Mouse (Mus musculus): Measurements from ENCODE around the gene Gm45717.

Gene Gm45717

DNA sequence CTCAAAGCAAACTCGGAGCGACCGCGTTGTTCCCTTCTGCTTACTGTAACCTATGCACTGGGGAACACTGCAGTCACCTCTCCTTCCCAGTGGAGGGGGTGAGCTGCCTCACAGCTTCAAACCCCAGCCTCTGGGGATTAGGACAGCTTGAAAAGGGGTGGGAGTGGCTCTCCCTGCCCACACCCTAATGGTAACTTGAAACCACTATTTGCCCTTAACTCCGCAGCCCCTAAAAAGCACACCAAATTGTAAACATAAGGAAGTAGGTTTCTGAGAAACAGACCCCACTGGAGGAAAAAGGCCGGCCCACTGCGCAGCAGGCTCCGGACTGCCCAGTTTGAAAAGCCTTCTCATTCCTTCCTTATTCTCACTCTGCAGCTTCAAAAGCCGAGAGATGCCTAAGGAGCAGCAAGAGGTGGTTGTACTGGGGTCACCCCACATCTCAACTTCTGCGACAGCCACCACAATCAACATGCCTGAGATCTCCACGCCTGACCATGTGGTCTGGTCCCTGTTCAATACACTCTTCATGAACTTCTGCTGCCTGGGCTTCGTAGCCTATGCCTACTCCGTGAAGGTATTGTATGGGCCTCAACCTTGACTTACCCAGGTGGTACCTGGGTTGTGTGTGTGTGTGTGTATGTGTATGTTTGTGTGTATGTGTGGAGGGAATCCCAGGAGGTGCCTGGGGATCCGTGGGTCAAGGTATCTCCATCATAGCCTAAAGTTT is 12.3 kb upstream of the Gm45717 start:
- no peak for DNase-seq

DNA sequence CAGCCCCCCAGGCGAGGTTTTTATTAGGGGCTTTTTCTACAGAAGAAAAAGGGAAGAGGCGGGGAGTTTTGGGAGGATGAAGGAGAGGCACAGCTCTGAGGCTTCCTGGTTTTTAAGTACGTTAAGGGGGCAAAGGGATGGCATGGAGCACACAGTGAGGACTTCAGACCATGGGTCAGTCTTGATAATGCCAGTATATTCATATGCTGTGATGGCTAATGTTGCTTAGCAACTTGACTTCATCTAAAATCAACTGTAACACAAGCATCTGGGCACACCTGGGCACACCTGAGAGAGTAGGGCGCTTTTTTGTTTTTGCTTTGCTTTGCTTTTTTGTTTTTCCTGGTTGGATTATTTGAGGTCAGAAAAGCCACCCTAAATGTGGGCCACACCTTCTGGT is 11.2 kb upstream of the Gm45717 start, which contains the start of gene Ifitm1:
Gene Ifitm1 (plus strand): TSS at position 301 of the 400 bp plus-strand sequence.
- no peak for DNase-seq

DNA sequence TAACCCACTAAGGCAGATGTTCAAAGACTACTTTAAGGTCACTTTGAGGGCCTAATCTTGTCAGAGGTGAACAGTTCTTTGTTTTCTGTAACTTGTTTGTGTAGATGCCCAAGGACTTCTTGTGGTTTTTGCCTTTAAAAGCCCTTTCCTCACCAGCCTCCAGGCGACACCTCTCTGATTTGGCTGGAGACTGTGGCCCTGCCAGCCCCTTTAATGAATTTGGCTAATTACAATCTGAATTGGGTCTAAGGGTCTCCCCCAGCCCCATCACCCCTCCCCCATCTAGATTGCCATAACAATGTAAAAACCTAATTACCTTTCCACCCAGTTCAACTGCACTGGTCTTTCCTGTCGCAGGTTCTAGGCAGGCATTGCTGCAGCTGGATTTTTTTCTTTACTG is 7.0 kb upstream of the Gm45717 start:
- DNase-seq, result no peak

DNA sequence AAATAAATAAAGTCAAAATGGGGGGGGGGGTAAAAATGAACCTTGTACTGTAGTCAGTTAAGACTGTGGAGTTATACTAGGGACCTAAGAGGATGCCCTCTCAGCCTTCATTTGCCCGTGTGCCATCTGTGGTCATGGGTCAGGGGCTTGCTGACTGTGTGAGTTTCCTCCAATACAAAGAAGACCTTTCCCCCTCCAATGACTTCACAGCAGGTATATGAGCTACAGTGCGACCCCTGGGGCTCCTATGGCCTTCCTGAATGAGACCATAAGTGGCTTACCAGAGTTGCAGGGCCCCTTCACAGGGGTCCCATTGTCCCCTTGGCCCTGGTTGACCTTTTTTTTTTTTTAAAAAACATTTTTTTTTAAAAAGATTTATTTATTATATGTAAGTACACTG is 5.7 kb upstream of the Gm45717 start:
- DNase-seq, result no peak

DNA sequence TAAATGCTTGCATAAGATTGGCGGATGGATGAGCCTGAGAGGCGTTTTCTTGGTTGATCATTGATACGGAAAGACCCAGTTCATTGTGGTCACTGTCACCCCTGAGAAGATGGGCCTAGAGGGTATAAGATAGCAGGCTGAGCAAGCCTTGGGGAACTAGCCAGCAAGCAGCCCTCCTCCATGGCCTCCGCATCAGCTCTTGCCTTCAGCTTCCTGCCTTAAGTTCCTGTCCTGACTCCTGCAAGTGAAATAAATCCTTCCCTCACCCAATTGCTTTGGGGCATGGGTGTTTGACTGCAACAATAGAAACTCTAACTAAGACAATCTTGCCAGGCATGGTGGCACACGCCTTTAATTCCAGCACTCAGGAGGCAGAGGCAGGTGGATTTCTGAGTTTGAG is 4.3 kb upstream of the Gm45717 start:
- no peak for DNase-seq

DNA sequence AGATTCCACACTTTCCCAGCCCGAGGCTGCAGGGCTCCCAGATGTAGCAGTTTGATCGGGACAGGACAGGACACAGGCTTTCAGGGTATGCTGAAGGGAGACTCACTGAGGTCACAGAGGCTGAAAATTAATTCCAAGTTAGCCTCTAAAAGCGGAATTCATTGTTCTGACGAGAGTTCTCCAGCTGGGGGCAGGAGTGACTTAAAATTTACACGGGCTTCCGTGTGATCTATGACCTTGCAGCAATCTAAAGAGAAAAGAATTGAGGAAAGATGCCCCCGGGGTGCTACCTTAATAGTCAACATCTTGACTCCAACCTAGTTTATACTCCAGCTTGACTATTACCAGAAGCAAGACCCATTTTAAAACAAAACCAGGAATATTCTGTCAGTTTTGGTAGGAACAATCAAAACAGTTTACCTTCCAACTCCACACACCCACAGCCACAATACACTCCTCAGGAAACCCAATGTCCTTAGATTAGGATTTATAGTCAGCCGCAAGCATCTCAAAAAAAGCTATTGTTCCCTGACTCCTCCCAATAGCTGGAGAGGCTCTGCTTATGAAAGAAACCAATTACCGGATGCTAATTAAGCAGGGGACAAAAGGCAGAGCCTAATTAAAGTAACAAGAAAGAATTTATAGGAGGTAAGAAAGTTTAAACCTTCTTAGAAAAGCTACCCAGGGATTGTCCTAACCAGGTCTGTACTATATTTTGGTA is 3.6 kb upstream of the Gm45717 start:
- DNase-seq, result peak; percentile 34

DNA sequence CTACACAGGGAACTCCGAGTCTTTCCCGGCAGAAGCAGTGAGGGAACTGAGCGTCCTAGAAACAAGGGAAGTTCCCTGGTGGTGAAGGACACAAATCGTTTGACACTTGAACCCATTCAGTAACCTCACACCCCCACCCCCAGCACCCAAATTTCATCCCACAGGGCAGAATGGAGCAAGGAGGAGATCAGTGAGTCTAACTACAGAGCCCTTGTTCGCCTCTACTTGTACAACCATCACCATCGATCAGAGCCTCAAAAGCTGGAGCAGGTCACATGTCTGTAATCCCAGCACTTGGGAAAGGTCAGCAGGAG is 776 bp upstream of the Gm45717 start:
- DNase-seq, result no peak

DNA sequence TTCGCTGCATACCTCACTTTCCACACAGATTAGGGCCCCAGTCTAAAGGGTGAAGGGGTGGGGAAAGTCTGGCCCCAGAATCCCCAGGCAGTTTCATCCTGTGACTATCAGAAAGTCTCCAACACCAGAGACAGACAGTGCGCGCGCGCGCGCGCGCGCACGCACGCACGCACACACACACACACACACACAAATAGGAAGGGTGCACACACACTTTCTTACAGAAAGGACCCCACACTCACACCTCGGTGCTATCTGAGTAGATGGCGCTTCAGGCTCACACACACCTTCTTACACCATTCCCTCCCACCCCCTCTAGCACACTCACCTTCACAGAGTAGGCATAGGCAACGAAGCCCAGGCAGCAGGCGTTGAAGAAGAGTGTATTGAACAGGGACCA is 395 bp downstream of the Gm45717 start:
- DNase-seq, result no peak

DNA sequence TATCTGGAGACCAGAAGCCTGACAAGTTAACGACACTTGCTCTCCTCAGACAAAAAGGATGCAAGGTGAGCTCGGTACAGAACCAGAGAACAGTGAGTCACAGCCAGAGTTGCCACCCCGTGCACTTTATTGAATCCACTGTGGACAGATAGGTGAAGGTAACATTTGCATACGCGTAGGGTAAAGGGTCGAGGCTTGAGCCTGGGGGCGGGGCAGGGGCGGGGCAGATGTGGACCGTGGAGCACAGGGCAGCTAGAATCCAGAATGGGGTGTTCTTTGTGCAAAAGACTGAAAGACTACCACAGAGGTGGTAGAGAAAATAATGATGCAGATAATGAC is 1.0 kb downstream of the Gm45717 start:
- no peak for DNase-seq

DNA sequence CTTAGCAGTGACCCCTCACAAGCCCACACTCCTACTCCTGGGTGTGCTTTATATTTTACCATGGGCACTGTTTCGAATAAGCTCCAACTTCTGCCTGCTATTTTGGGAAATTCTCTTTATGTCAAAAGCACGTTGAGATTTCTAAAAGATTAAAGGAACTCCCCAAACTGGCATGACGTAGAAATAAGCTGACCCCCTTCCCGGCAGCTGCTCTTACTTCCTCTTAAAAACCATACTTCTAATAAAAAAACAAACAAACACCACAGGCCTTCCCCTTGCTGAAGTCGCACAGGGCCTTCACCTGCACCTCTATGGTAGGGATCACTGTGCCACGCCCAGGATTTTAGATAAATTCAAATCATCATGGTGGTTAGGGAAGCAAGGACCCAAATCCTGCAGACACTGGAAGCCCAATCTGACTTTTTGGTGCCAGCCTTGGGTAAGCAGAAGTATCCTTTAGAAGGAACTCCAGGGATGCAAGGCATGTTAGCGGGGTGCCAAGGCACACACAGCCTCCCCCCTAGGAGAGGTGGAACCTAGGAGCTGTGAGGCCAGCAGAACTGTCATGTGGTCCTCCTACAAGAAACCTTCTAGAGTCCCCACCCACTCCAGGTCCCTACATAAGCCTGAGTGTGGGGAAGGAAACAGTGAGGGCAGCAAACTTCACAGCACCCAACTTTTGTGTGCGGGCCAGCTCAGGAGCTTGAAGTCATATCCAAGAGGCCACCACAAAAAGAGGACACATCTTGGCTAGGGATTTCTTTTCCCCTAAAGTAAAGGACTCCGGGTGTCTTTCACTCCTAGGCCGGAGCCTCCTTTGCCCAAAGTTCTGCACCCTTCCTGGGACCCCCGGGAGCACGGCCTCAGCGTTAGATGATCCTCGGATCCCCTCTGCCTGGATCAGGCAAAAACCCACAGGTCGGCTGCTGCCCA is 1.7 kb downstream of the Gm45717 start:
- no peak for DNase-seq

DNA sequence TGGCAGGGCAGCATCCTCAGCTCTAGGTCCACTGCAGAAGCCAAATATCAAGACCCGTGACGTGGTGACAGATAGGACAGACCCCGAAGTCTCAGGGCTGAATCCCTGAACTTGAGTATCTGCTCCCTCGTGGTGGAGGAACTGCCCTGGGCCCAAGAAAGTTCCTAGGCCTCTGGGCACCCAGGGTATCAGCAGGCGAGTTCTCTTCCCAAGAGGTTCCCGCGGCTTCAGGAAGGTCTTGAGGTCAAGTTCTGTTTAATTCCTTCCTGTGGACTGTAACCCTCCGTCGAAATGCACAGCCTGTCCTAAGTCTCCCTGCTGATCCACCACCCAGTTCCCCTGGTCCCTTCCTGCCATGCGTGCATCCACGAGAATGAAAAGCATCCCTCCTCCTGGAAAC is 2.6 kb downstream of the Gm45717 start:
- no peak for DNase-seq

DNA sequence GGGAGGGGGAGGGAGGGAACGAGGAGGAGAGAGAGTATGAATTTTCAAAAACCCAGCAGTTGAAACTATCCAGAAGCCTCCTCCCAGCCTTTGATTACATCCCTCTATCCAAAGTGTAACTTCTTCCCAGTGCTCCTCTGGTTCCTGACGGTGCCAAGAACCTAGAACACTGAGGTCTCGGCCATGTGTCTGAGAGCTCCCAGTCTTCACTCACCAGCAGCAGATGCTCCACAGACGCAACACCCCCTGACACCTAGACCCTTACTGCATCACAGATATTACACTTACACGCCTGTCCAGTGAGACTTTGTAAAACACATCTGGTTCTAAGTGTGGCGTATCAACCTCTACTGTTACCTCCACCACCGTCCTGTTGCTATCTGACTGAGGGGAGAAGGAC is 3.3 kb downstream of the Gm45717 start:
- no peak for DNase-seq

DNA sequence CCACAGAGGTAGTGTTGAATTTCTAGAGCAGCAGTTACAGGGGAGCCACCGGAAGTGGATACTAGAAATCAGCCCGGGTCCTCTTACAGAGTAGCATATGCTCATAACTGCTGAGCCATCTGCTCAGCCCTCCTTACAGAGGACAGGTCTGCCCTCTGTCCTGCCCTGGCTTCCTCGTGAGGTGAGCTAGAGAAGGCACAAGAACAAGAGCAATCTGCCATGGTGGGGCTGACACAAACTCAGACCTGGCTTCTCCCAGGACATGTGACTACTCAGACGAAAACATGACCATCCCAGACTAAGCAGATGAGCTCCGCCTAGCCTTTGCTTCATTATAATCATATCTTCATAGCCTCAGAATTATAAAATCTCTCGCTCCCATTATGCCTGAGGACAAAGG is 4.0 kb downstream of the Gm45717 start:
- DNase-seq, result no peak

DNA sequence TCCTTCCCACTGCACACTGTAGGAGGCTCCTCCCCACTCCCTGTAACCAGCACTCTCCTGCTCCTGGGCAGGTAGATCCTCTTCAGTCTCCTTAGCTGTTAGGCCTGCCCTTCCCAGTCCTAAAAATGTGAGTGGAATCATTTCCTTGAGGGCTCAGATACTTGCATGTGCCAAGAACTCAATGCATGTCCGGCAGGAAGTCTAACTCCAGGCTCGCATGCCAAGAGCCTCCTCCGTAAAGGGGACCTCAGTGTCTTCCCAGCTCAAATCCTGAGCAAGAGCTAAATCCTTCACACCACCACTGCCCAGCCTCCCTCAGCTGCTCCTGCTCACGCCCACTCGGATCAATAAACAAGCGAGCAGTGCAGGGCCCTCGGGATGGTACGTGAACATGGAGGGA is 4.7 kb downstream of the Gm45717 start:
- no peak for DNase-seq

DNA sequence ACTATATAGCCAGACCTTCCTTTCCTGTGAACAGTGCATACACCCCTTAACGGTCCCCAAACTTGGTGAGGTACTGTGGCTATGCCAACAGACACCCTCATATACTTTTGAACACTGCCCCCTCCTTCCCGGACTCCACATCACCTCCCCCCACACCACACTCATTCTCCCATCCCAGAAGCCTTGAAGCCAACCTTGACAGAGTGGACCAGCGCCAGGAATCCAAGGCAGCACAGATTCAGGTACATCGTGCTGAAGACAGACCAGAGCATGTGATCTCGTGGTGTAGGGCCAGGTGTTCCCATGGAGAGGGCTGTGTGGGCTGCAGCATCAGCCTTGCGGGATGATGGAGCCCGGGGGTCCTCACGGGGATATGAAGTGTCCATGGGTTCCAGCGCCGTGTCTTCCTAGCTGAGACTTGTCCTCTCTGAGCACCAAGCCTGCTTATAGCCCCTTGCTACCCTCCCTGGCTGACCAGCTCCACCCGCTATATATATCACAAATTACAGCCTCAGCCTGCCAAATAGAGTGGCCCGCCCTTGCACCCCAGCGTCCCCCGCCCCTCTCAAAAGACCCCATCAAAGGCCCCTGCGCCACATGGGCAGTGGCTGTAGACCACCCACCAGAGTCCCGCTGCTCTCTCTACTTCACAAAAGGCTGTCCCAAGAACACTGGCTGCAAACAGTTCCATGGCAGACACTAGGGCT is 5.8 kb downstream of the Gm45717 start, which contains the start of gene Ifitm5:
Gene Ifitm5 (minus strand): TSS at position 468 of the 707 bp plus-strand sequence.
- DNase-seq, result no peak

DNA sequence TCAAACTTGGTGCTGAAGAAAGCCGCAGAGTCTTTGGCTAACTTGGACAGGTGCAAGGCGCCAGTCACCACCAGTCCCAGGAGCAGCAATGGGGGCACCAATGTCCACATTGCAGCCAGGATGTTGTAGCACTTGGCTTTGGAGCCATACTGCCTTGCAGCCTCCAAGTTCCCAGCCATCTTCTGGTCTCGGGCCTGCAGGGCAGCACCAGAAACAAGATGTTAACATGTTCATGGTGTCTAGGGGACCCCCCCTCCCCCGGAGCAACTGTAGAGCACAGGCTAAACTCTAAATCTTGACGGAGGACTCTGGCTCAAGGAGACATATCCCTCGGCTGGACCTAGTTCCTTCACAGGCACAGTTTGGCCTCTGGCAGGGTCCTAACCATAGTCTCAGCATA is 6.5 kb downstream of the Gm45717 start:
- no peak for DNase-seq

DNA sequence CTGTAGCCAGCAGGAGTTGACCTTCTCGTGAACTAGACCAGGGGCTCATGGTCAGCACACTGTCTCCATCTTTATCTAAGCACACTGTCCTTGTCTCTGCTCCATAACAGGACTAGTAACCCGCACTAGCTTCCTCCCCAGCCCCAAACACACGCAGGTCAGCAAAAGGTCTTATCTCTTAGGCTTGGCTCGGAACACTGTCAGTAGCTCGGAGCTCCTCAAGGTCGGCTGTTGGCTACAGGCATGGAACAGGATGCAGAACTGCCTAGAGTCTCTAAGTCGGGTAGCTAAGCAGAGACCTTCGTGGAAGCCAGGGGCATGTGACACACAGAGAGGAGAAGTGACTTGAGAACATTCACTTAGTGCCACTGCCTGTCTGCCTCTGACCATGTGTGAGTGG is 7.6 kb downstream of the Gm45717 start:
- no peak for DNase-seq

DNA sequence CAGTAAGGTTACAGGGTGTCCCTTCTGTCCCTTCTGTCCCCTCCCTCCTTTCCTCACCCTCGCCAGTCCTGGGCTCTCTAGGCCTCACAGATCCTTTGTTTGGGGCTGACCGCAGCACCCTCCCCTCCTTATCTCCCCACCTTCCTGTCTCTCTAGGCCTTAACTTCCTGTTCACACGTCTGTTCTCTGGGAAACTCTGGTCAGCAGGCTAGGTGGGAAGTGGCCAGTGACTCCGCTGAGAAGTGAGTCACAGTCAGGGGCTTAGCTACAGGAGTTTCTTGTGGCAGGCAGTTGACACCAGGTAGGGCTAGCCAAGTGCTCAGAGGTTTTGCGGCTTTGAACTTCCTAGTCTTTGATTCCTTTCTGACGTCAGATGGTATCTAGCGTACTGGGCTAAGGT is 8.8 kb downstream of the Gm45717 start:
- no peak for DNase-seq

DNA sequence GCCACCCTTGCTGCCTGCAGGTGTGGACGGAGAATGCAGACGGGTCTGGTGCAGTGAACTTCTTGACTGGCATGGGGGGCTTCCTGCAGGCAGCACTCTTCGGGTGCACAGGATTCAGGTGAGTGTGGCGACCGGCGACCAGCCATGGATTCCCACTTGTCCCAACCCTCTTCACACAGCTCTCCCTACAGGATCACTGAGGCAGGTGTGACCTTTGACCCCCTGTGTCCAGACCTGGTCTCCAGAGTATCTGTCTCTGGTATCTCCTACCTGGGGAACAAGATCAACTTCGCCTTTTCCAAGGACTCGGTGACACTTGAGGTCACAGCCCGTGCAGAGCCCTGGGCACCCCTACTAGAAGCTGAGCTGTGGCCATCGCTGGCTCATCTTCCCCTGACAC is 9.4 kb downstream of the Gm45717 start:
- no peak for DNase-seq

DNA sequence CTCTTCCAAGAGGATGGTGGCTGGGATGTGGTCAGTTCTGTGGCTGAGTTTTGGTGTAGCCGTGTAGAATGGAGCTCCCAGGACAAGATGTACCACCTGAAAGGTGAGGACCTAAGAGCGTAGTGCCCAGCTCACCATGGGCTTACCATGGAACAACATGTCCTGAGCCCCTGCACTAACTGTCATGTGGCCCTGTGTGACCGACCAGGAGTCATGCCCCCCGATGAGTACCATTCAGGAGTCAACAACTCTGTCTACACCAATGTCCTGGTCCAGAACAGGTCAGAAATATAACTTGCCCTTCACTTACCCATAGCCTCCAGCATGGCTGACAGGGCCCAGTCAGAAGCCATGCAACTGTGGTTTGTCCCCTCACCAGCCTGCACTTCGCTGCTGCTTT is 10.5 kb downstream of the Gm45717 start:
- no peak for DNase-seq

DNA sequence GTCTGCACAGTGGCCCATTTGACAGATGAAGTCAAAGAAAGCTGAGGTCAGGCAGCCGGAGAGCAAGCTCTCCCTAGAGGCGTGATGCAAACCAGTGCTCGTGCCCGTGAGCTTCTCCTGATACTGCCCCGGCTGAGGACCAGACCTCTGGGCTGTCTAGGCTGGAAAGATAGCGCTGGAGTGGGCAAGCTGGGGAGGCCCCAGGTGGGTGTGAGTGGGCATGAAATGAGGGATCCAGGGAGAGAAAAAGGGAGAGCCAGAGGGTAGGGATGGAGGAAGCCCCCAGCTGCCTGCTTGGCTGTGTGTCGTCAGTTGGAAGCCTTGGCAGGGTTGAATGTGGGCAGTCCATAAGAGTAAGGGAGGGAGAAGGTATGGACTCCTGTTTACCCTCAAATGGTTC is 11.5 kb downstream of the Gm45717 start:
- DNase-seq, result no peak

DNA sequence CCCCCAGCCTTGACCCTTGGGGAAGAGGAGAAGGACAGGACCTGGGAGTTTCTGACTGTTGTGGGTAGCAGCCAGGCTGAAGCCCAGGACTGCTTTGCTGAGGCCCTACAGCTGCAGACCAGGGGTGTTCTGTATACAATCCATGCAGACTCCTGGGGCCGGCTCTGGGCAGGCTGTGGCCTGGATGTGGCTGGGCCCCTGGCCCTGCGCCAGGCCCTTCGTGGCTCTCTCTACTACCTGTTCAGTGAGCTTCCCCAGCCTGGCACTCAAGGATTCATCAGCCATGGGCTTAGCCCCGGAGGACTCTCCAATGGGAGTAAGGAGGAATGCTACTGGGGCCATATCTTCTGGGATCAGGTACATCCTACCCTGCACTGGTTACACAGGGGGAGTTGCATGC is 12.4 kb downstream of the Gm45717 start:
- no peak for DNase-seq

DNA sequence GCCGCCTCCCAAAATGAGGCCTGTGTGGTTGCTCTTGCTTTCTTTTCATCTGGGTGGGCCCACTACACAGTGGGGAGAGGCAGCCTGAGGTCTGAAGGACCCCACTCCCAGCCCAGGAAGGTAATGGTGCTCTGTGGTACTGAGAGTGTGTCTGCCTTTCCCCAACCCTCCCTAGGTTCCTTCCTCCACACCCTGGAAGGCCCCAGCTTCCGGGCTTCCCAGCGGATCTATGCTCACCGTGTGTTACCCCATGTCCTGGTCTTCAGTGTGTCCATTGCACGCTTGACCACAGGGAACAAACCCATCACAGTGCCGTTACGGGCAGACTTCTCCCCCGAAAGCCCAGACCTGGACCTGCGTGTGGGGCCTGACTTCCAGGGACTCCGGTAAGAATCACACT is 12.9 kb downstream of the Gm45717 start:
- DNase-seq, result no peak

All from thymus, postnatal 14 days (tissue).